31 mouse cellular contexts compared by ENCODE assay signal in genomic region chr11:83905756-83906155, GRCm38 (mm10). TPM values are rescaled to one million over a fixed set of nuclear protein-coding genes. Genes with fewer than 3 reads are reported as not detected.
DNase-seq lines count a peak whose midpoint lies in the region; ATAC-seq and TF ChIP-seq lines count a peak whose summit lies in the region.
"Had no signal": no experiment of that assay in that cellular context is flagged by ENCODE, and none has a peak within 500 bp of the region (broad histone marks: within the 10 kb centered on the region; RNA-seq: fewer than 3 reads in every experiment).

No protein-coding gene starts in this region.

- H3K9me3 ChIP-seq in liver, embryonic 12.5 days (replicated peaks) = no peaks in the 10 kb centered on the region
- no peaks in the 10 kb centered on the region for H3K9me3 ChIP-seq in limb, embryonic 10.5 days (replicated peaks)
- H3K9me3 ChIP-seq: embryonic facial prominence, embryonic 12.5 days; embryonic facial prominence, embryonic 15.5 days; hindbrain, embryonic 12.5 days; hindbrain, embryonic 15.5 days had no signal

- no peak for TF ChIP-seq CTCF in liver, adult 2 months (IDR thresholded peaks at IDR 0.05; ENCODE audit: low read depth, low read length)

- no peaks in the 10 kb centered on the region; the same call in 1 of the 2 replicates for H3K36me3 ChIP-seq in liver, adult 2 months (ENCODE audit: control insufficient read depth, insufficient read depth, low read length)
- H3K36me3 ChIP-seq in liver, embryonic 12.5 days = no peaks in the 10 kb centered on the region
- H3K36me3 ChIP-seq in limb, embryonic 10.5 days = no peaks in the 10 kb centered on the region
- H3K36me3 ChIP-seq: embryonic facial prominence, embryonic 12.5 days; embryonic facial prominence, embryonic 15.5 days; hindbrain, embryonic 12.5 days; hindbrain, embryonic 15.5 days had no signal

- H3K27me3 ChIP-seq in liver, adult 2 months (ENCODE audit: control insufficient read depth, insufficient read depth, low read length) = no peaks in the 10 kb centered on the region
- H3K27me3 ChIP-seq in liver, embryonic 12.5 days (replicated peaks) = peaks cover 6% of the 10 kb centered on the region; the same call in 1 of the 2 replicates
- no peaks in the 10 kb centered on the region for H3K27me3 ChIP-seq in limb, embryonic 10.5 days (ENCODE audit: low read depth, poor library complexity, severe bottlenecking)
- H3K27me3 ChIP-seq: embryonic facial prominence, embryonic 12.5 days; embryonic facial prominence, embryonic 15.5 days; hindbrain, embryonic 12.5 days; hindbrain, embryonic 15.5 days had no signal

- DNase-seq in liver, adult 2 months (ENCODE audit: extremely low read depth, low read depth, low spot score) = peak; percentile 87
- DNase-seq in adipocyte (ENCODE audit: low spot score) = peak; percentile 24
- DNase-seq in adrenal gland, adult 2 months = peak; percentile 66
- DNase-seq in adrenal gland, postnatal 14 days = peak; percentile 41
- no peak for DNase-seq in ovary, postnatal 36 days (ENCODE audit: low spot score)
- DNase-seq in limb, embryonic 10.5 days (ENCODE audit: low spot score) = no peak
- DNase-seq in layer of hippocampus, postnatal 36 days = no peak
- DNase-seq: cerebellum, adult 11 months; cerebellum, adult 2 months; cerebellum, adult 9-11 months; cerebellum, postnatal 25 days; forebrain, postnatal 0 days; gastrocnemius, adult 2 months; gastrocnemius, postnatal 14 days; heart, adult 11 months had no signal

- H3K4me3 ChIP-seq in liver, adult 2 months (ENCODE audit: insufficient read depth, low read depth, low read length) = no peak overlapping the region
- no peak overlapping the region for H3K4me3 ChIP-seq in liver, embryonic 12.5 days
- no peak overlapping the region for H3K4me3 ChIP-seq in limb, embryonic 10.5 days
- H3K4me3 ChIP-seq: embryonic facial prominence, embryonic 12.5 days; embryonic facial prominence, embryonic 15.5 days; gastrocnemius, adult 2 months; hindbrain, embryonic 12.5 days; hindbrain, embryonic 15.5 days had no signal

- no peak overlapping the region for H3K9ac ChIP-seq in liver, adult 2 months (ENCODE audit: low read depth, low read length)
- no peak overlapping the region for H3K9ac ChIP-seq in liver, embryonic 12.5 days
- H3K9ac ChIP-seq: embryonic facial prominence, embryonic 12.5 days; embryonic facial prominence, embryonic 15.5 days; forebrain, postnatal 0 days; hindbrain, embryonic 12.5 days; hindbrain, embryonic 15.5 days had no signal

- H3K27ac ChIP-seq in liver, adult 2 months (replicated peaks; ENCODE audit: insufficient read depth, low read depth, low read length) = no peak overlapping the region
- no peak overlapping the region for H3K27ac ChIP-seq in liver, embryonic 12.5 days
- no peak overlapping the region for H3K27ac ChIP-seq in limb, embryonic 10.5 days
- H3K27ac ChIP-seq: embryonic facial prominence, embryonic 12.5 days; embryonic facial prominence, embryonic 15.5 days; gastrocnemius, adult 2 months; hindbrain, embryonic 12.5 days; hindbrain, embryonic 15.5 days had no signal

- no peaks in the 10 kb centered on the region for H3K79me2 ChIP-seq in liver, adult 2 months (ENCODE audit: control insufficient read depth, insufficient read depth, low read length)

- WGBS in liver, adult 2 months = 20% methylated on average over 5 of the region's 5 CpGs
- WGBS in liver, embryonic 12.5 days (ENCODE audit: insufficient replicate concordance) = 67% methylated on average over 5 of the region's 5 CpGs
- WGBS in limb, embryonic 10.5 days = 69% methylated on average over 5 of the region's 5 CpGs

- H3K4me1 ChIP-seq in liver, adult 2 months (ENCODE audit: control insufficient read depth, insufficient read depth, low read length) = peaks cover 15% of the 10 kb centered on the region
- no peaks in the 10 kb centered on the region for H3K4me1 ChIP-seq in liver, embryonic 12.5 days
- H3K4me1 ChIP-seq in limb, embryonic 10.5 days = no peaks in the 10 kb centered on the region
- H3K4me1 ChIP-seq: embryonic facial prominence, embryonic 12.5 days; embryonic facial prominence, embryonic 15.5 days; hindbrain, embryonic 12.5 days; hindbrain, embryonic 15.5 days had no signal

- ATAC-seq in liver, embryonic 12.5 days = no peak
- ATAC-seq: CD4-positive, CD25-positive, alpha-beta regulatory T cell, adult 4 months; forebrain, embryonic 14.5 days; forebrain, postnatal 0 days had no signal

- TF ChIP-seq POLR2A in liver, adult 2 months (IDR thresholded peaks at IDR 0.05; ENCODE audit: extremely low read depth, insufficient read depth, low read length) = no peak

- no peak overlapping the region for H3K4me2 ChIP-seq in liver, embryonic 12.5 days
- H3K4me2 ChIP-seq: embryonic facial prominence, embryonic 12.5 days; embryonic facial prominence, embryonic 15.5 days; heart, embryonic 11.5 days; hindbrain, embryonic 12.5 days; hindbrain, embryonic 15.5 days had no signal

RNA-seq across cellular contexts. Expression of gene Ddx52, which starts 36.1 kb away (rescaled TPM):
- total RNA-seq in liver, adult 2 months (2014; rRNA removed) = 10.4 and 12.0 TPM in 2 replicates
- 2.5 and 2.7 TPM in 2 replicates for polyA plus RNA-seq in liver, adult 2 months (2012; rRNA removed)
- polyA plus RNA-seq in liver, embryonic 12.5 days (2016; fragmentation: Nextera tagmentation; extraction: Ambion mirVana) = 24.3 and 27.4 TPM in 2 replicates
- total RNA-seq in adrenal gland, adult 2 months (2021) = 10 to 100 TPM; 19.6 to 19.9 TPM
- 0.92 and 0.96 TPM in 2 replicates for polyA plus RNA-seq in adrenal gland, adult 2 months (2012; rRNA removed)
- total RNA-seq in adrenal gland, postnatal 14 days (2021) = 18.7 and 19.7 TPM in 2 replicates
- polyA plus RNA-seq in limb, embryonic 10.5 days (2016; fragmentation: Nextera tagmentation; extraction: Ambion mirVana) = 45.6 and 50.1 TPM in 2 replicates
- total RNA-seq in layer of hippocampus, postnatal 36 days (2021) = 10 to 100 TPM; 13.8 to 14.2 TPM

RNA-seq across cellular contexts. Expression of gene Hnf1b, which starts 55.9 kb away (rescaled TPM):
- total RNA-seq in liver, adult 2 months (2014; rRNA removed) = 2.2 and 2.4 TPM in 2 replicates
- 13.7 and 14.9 TPM in 2 replicates for polyA plus RNA-seq in liver, adult 2 months (2012; rRNA removed)
- 2.2 and 2.5 TPM in 2 replicates for polyA plus RNA-seq in liver, embryonic 12.5 days (2016; fragmentation: Nextera tagmentation; extraction: Ambion mirVana)
- not detected for total RNA-seq in adrenal gland, adult 2 months (2021)
- 0.26 and 0.53 TPM in 2 replicates for polyA plus RNA-seq in adrenal gland, adult 2 months (2012; rRNA removed)
- total RNA-seq in adrenal gland, postnatal 14 days (2021) = 1.8 TPM in 1 of 2 replicates, not detected in the other
- 0.14 TPM in 1 of 2 replicates, not detected in the other for polyA plus RNA-seq in limb, embryonic 10.5 days (2016; fragmentation: Nextera tagmentation; extraction: Ambion mirVana)
- under 1 TPM in 1 of 2 experiments, not detected in 1; 0.52 TPM for total RNA-seq in layer of hippocampus, postnatal 36 days (2021)
- total RNA-seq: common myeloid progenitor, adult 5-6 weeks; forebrain, postnatal 0 days; gastrocnemius, adult 2 months; gastrocnemius, postnatal 14 days; heart, adult 8-10 months; heart, postnatal 25 days; hematopoietic stem cell, adult 5-6 weeks; MEL had no signal
- polyA plus RNA-seq: C2C12; CD4-positive, CD25-positive, alpha-beta regulatory T cell, adult 4 months; embryonic facial prominence, embryonic 12.5 days; embryonic facial prominence, embryonic 15.5 days; forebrain, embryonic 11.5 days; heart, postnatal 0 days had no signal

RNA-seq across cellular contexts. Expression of gene Synrg, which starts 58.5 kb away (rescaled TPM):
- total RNA-seq in liver, adult 2 months (2014; rRNA removed) = 6.5 and 7.7 TPM in 2 replicates
- polyA plus RNA-seq in liver, adult 2 months (2012; rRNA removed) = 6.8 and 9.1 TPM in 2 replicates
- polyA plus RNA-seq in liver, embryonic 12.5 days (2016; fragmentation: Nextera tagmentation; extraction: Ambion mirVana) = 10.2 and 11.2 TPM in 2 replicates
- total RNA-seq in adrenal gland, adult 2 months (2021) = 10 to 100 TPM; 47.1 to 58.6 TPM
- 26.3 and 37.4 TPM in 2 replicates for polyA plus RNA-seq in adrenal gland, adult 2 months (2012; rRNA removed)
- 38.6 and 45.5 TPM in 2 replicates for total RNA-seq in adrenal gland, postnatal 14 days (2021)
- 3.2 and 5.9 TPM in 2 replicates for polyA plus RNA-seq in limb, embryonic 10.5 days (2016; fragmentation: Nextera tagmentation; extraction: Ambion mirVana)
- total RNA-seq in layer of hippocampus, postnatal 36 days (2021) = 10 to 100 TPM; 64.5 to 72.8 TPM

Comparison
In these comparisons a context has a peak if more than half of its experiments do, and no peak if none do; other contexts are left out.
1. DNase-seq: peak in liver, adult 2 months (single experiment), adipocyte (single experiment), adrenal gland, adult 2 months (single experiment) and adrenal gland, postnatal 14 days (single experiment); none in ovary, postnatal 36 days (single experiment), limb, embryonic 10.5 days (single experiment) and layer of hippocampus, postnatal 36 days (0 of 2).